Mouse (Mus musculus) C2C12 (cell line): ENCODE results near the gene Nipsnap3b.

Source experiments
- CTCF ChIP-seq: IDR thresholded peaks from one replicate; pipeline ENCODE4 v1.5.1; 2011; ENCODE audit not compliant: control insufficient read depth, insufficient read depth, insufficient read length
- USF1 ChIP-seq: IDR thresholded peaks from one replicate; pipeline ENCODE4 v1.6.1; 2011; ENCODE audit warnings: low read depth, mild to moderate bottlenecking, control low read depth, moderate library complexity

GRCm38 (mm10) chr4:52999449-52999848 lies 12.2 kb upstream of the Nipsnap3b start:
- TF ChIP-seq CTCF = no peak
- TF ChIP-seq USF1 = no peak
